Mouse (Mus musculus): ENCODE results near the gene Gpalpp1.

Gene Gpalpp1

DNA sequence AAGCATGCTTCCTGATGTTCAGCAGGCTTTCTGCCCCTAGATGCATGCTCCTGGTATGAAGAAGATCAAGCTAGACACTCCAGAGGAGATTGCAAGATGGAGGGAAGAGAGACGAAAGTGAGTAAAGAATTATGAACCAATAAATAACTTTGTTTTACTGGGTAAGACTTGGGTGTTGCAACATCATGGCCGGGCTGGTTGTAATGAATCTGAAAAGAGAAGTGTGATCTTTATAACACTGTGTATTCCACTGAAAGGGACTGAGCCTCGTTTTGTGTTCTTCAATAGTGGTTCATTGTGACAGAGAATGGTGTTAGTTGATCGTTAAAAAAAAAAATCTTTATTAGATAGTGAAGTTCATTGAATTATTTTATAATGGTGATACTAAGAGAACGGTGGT lies 5.2 kb upstream of the Gpalpp1 start:
- no peak for DNase-seq (ENCODE audit: low read depth, low spot score)

DNA sequence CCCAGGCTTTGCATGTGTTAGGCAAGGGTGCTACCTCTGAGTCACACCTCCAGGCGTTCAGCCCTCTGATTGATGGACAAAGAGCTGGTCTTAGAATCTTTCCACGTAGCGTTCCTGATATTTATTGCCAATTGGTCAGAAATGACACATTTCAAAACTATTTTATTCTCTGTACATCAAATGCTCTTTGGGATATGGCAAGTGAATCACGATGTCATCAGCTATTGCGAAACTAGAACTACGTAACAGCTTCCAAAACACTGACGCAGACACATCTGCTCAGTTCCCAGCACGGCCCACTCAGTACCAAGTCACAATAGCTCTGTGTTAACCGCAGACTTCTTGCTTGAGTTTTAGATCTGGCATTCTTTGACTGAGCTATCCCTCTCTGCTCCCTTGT lies 11.0 kb downstream of the Gpalpp1 start:
- DNase-seq (ENCODE audit: low read depth, low spot score): no peak

DNA sequence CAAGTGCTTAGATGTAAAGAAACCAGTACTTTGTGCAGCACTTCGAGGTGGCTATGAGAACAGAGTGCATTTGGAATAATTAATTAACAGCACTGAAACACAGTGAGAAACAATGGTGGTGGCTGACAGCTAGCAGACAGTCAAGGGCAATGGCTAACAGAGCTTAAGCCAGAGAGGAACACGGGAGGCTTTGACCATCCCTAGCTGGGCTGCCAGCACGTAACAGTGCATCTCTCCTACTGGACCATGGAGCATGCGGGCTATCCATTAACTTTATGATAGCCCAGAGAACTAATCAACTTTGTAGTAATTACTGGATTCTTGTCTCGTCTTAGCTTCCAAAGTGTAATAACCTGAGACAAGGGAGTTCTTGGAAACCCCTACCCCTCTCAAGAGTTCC lies 12.7 kb downstream of the Gpalpp1 start:
- DNase-seq (ENCODE audit: low read depth, low spot score): no peak

DNA sequence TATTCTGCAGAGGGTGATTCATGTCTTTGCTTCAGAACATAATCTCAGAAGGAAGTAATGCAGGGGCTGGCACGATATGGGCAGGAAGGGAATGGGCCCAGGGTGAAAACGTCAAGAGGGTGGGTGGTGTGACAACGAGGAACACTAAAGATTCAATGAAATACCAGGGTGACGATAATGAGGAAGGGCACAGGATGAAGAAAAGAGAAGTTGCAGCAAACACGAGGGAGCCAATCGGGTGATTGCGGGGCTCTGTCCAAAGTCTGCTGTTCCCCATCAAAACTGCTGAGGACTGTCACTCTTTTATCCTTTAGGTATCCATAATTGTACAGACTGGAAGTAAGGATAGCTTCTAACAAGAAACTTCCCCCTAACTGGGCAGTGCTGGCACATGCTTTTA lies 13.3 kb downstream of the Gpalpp1 start:
- no peak for DNase-seq (ENCODE audit: low read depth, low spot score)

DNA sequence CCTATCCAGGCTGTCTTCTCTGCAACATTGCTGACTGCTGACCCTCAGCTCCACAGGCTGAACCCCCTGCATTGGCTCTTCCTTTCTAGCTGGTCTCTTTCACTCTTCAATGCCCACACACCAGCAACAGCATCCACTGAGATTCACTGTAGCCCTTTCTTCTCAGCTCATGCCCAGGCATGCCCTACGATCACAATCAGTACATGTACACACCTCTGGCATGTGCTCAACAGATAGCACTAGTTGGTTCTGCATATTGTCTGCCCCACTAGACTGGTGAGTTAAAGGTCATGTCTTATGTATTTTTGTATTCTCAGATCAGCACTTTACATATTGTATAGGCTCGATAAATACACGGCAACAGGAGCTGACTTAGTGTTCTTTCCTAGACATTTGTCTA lies 26.4 kb downstream of the Gpalpp1 start:
- DNase-seq (ENCODE audit: low read depth, low spot score): peak; percentile 80

DNA sequence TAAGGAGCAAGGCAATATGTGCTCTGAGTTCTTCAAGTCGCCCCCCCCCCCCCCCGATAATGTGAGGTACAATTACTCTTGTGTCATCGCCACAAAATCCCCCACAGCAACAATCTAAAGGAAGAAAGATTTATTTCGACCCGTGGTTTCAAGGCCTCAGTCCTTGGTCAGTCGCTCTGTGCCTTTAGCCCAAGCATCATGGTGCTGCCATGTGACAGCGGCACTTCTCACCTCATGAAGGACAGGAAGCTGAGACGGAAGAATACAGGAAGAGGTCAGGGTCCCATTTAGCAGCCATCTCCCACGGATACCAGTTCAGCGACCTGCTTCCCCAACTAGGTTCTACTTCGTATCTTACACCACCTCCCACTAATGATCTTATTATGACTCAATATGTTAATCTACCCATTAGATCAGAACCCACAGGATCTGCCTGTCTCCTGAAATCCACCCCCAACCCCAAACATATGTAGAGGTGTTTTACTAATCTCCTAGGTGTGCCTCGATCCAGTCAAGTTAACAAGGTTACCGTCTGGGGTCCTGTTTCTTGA lies 28.4 kb downstream of the Gpalpp1 start:
- peak; percentile 65 for DNase-seq (ENCODE audit: low read depth, low spot score)

DNA sequence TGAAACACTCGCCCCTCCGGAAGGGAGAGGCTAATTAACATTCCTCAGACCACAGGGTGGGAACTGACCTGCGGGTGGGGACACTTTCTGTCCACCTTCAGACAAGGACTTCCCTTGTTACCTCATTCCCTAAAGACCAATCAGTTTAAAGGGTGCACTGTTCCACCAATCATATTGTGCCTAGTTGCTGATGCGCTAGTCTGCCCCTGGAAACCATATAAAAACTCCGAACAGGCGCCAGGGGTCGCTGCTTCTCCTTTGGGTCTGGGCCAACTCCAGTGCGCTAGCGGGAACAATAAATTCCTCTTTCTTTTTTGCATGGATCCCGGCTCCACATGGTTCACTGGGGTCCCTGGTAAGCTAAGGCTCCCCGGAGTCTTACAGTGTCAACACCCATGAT lies 29.1 kb downstream of the Gpalpp1 start:
- DNase-seq (ENCODE audit: low read depth, low spot score): peak; percentile 96

DNA sequence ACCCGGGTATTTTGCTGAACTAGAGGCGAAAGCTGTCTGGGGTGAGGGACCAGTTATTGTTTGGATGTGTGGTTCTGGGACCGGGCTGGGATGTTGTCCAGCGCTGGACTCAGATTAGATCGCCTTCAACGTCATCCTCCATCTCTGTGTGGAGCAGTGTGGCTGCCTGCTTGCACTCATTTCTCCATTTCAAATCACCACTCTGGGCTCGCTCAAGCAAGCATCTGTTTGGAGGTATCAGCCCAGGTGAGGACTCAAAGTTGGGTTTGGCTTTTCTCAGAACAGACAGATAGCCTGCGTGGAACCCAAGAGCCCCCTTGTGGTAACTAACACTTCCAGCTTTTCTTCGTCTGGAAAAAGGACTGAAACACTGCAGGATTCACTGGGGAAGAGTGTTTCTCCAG lies 33.5 kb downstream of the Gpalpp1 start:
- peak; percentile 82 for DNase-seq (ENCODE audit: low read depth, low spot score)

DNA sequence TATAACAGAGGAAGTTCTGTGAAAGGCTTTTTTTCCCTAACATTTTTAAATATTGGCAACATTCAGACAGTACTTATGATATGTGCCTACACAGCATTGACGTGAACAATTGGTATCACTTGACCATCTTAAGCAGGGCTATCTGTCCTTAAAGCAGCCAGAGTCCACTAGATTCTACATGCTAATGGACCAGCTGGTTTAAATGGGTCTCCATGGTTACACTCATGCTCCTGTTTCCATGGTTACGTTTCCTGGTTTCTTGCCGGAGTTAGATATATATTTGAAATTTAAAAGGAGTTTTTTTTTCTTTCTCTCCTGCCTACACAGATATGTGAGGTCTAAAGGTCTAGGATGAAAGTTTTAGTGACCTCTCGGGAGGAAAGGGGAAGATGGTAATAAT lies 34.0 kb downstream of the Gpalpp1 start:
- peak; percentile 33 for DNase-seq (ENCODE audit: low read depth, low spot score)

DNA sequence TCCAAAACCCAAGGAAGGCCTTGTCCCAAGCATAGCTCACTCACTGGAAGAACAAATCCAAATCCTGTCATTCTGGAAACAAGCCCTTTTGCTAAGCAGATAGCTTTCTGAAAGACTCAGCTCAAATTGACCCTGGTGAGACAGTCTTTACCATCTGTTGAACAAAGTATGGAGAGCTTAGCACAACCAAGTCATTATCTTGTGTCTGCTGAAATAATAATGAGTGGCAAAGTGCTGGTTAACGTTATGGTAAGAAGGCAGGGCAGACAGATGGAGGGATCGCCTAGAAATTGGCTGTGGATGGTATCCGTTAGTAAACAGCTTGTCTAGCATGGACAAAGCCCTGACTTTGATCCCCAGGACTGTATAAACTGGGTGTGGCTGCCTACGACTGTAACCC lies 34.8 kb downstream of the Gpalpp1 start:
- no peak for DNase-seq (ENCODE audit: low read depth, low spot score)

DNA sequence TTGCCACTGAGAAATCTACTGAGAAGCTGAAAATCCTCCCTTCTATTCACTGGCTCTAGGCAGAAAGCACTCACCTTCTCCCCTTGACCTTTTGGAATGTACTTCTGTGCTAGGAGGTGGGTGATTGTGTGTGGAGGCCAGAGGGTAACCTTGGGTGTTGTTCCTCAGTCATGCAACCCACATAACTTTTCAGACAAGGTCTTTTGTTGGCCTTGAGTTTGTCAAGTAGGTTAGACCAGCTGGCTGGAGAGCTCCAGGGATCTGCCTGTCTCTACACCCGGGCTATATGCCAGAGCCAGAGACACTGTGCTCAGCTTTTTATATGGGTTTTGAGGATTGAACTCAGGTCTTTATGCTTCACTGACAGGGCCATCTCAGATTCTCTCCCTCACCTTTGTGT lies 36.4 kb downstream of the Gpalpp1 start:
- peak; percentile 39 for DNase-seq (ENCODE audit: low read depth, low spot score)

DNA sequence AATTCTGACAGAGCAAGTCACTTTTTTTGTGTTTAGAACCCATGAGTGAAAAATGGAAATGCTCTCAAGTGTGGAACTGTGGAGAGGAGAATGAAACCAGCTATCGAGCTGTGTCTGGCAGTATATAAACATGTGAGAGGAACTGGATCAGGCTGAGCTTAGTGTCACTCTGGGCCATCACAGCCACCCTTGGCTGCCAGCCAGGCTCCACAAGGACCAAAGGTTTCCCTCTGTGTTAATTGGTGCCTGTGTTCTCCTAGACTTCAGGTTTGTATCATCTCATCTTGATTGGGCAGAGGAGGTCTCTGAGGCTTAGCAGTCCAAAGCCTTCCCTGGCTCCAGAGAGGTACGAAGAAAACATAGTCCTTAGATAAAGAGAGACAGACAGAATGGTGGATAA lies 37.9 kb downstream of the Gpalpp1 start:
- DNase-seq (ENCODE audit: low read depth, low spot score): no peak

DNA sequence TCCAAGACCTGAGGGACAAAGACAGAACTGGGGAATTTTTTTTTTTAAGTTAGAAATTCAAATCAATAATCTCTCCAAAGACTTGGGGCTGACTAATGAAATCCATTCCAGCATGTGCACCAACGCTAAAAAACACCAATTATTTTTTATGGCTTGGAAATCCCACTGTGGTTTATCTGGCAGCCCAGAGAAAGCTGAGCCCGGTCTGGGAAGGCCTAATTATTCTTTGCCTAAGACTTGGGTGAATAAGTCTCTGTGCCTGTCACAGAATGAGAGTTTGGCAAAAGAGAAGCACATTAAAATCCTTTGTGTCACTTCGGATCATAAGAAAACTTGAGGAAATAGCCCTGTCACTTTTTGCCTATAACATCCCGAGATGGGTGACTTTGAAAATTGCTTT lies 41.3 kb downstream of the Gpalpp1 start:
- no peak for DNase-seq (ENCODE audit: low read depth, low spot score)

DNA sequence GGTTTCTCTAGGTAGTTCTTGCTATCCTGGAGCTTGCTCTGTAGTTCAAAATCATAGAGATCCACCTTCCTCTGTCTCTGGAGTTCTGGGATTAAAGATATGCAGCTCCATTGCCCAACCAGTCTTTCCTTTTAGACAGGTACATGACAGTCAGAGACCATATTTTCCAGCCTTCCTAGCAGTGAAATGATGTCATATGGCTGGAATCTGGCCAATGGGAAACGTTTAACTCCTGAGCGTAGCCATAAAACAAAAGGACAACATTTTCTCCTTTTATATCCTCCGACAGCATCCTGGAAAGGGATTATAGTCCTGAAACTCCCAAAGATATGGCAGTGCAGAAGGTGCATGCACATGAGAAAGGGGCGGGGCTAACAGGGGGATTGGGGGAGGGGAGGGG lies 42.3 kb downstream of the Gpalpp1 start:
- DNase-seq (ENCODE audit: low read depth, low spot score): no peak

DNA sequence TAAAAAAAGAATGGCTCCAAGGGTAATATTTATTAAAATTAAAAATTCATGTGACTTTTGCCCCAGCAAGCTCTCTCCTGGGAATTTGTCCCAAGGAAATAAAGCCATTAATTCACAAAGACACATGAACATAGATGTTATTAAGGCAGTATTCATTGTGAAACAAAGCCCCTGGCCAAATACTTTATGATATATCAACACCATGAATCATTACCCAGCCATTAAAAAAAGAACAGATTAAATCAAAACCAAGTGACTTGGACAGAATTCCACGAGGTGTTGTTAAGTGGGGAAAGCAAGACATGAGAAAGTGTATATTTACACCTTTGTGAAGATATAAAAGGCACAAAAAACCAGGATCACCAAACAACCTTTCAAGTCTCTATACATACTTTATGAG lies 43.3 kb downstream of the Gpalpp1 start:
- no peak for DNase-seq (ENCODE audit: low read depth, low spot score)

DNA sequence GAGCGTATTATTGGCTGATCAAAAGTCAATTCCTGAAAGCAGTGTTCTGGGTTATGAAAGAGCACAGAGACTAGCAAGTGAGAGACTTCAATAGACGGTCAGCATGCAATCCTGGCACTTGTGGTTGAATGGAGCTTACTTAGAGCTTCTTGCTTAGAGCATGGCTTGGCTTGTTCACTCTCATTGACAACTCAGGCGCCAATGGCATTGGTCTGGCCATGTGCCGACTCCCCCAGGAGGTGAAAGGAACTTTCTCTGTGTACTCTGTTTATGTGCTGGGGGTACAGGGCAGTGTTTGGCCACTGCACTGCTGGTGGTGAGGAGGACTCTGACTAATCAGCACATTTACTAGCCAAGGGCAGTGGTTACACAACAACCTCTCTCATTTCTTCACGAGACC lies 51.1 kb downstream of the Gpalpp1 start:
- DNase-seq (ENCODE audit: low read depth, low spot score): no peak

DNA sequence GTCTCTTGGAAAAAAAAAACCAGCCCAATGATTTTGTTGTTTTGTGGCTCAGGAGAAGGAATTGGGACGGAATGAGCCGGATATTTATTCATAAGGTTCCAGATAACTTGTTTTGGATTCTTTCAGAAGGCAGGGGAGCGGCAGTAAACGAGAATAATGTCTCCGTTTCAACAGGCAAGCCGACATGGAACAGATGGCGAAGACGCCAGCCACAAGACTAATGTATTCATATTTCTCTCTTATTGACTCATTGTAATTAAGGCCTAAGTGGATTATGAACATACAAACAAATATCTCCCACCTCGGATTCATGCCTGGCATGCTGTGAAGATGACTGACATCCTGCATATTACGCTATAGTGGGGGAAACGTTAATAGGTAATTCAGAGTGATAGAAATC lies 56.8 kb downstream of the Gpalpp1 start:
- DNase-seq (ENCODE audit: low read depth, low spot score): no peak

DNA sequence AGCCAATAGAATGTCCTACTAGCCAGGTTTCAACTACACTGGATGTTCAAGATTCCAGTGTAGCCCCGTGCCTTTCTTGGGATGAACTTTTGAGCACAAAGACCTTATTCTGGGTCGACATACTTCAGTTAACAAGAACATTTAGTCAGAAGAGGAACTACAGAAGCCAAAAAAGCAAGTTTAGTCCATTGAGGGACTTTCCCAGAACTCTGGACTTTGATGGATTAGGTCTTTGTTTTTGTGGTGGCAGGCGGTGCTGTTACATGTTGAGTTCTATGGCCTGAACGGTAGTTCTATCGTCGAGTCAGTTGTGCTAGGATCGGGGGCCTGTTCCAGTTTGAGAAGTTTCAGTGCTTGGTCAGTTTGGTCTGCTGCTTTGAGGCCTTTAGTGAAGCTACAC lies 58.6 kb downstream of the Gpalpp1 start:
- no peak for DNase-seq (ENCODE audit: low read depth, low spot score)

DNA sequence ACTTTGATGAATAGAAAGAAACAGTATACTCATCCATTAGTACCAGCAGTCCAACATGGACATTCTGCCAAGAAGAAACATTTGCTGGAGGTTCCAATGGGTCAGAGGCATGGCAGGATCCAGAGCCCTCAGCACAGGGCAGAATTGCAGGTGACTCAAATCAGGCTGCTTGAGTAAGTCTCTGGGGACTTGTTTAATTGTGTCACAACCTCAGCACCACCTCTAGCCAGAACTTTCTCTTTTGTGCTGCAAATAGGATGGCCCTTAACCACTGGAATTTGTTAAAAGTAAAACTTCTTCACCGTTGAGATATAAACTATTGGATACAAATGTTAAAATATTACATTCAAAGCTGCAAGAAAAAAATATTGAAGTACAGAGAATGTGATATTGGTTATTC lies 64.8 kb downstream of the Gpalpp1 start:
- no peak for DNase-seq (ENCODE audit: low read depth, low spot score)

DNA sequence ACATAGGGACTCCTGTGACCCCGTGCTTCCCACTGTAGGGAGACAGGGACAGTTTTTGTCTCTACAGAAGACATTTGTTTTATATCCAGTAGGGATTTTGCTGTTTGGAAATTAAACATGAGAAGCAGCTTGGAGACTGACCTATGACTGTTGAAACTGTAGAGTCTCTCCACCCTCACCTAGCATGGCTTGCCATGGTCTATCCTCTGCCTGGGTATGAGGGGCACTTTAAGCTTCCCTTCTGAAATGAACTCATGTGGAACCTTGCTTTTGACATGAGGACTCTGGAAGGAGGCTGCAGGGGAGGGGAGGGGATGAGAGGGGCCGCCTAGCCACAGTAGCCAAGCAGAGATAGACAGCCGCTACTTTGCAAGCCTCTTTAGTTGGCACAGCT lies 66.4 kb downstream of the Gpalpp1 start:
- DNase-seq (ENCODE audit: low read depth, low spot score): no peak

DNA sequence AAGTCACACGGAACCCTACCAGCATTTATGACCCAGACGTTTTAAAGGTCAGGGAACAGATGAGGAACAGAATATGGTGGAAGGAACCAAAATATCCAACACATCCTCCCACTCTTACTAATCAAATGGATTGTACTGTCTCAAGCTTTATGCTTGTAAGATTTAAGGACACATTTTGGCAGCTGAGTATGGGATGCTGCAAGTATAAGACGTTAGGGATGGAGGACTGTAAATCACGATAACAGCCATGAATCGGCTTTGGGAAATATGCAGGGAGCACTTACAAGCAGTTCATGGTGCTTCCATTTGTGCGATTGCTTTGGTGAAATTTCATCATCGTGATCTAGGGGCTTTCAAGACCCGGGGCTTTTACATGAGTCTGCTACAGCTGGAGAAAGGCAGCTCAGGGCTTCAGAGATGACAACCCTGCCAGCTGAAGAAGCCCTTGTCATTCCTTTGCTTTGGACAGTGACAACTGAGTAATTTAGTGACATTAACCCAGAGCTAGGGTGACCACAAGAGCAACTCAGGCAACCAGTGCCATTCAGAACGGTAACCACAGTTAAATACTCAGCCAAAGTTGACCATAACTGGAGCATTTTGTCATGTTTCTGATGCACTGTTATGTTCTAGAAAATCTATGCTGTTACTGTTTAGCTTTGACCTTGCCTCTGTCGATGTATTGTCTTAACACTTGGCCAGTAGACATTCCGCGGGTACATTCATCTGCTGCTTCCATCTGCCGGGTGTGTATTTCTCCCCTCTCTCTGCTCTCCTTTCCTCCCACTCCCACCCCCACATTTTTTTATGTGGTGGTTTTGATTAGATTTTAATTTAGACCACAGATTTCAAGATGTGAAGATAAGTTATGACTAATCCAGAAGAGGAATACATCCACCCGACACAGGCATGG lies 67.1 kb downstream of the Gpalpp1 start:
- no peak for DNase-seq (ENCODE audit: low read depth, low spot score)

Measured in R1 (cell line).